Comparison of ENCODE assay signal across 17 mouse cellular contexts in genomic region chr11:45222021-45222420, GRCm38 (mm10).
"Had no signal": no experiment of that assay in that cellular context is flagged by ENCODE, and none has a peak within 500 bp of the region (broad histone marks: within the 10 kb centered on the region; RNA-seq: fewer than 3 reads in every experiment).

No protein-coding gene starts in this region.

- H3K27ac ChIP-seq: lung, embryonic 15.5 days; macrophage; midbrain, embryonic 13.5 days; midbrain, embryonic 15.5 days; neural tube, embryonic 12.5 days; stomach, embryonic 15.5 days; stomach, postnatal 0 days had no signal

- DNase-seq: lung, adult 2 months; lung, postnatal 14 days; lung, postnatal 36 days; right cerebral cortex, postnatal 14 days; thymus, adult 2 months; thymus, postnatal 25 days; thymus, postnatal 4 days had no signal

- H3K4me1 ChIP-seq: lung, embryonic 15.5 days; megakaryocyte, embryonic 14.5 days; midbrain, embryonic 13.5 days; midbrain, embryonic 15.5 days; neural tube, embryonic 12.5 days; stomach, embryonic 15.5 days had no signal

- H3K4me2 ChIP-seq: lung, embryonic 15.5 days; midbrain, embryonic 11.5 days; midbrain, embryonic 13.5 days; midbrain, embryonic 15.5 days; neural tube, embryonic 12.5 days; stomach, embryonic 15.5 days had no signal

- H3K27me3 ChIP-seq: lung, embryonic 15.5 days; megakaryocyte, embryonic 14.5 days; midbrain, embryonic 13.5 days; midbrain, embryonic 15.5 days; neural tube, embryonic 12.5 days; stomach, embryonic 15.5 days had no signal

- H3K9me3 ChIP-seq: lung, embryonic 15.5 days; midbrain, embryonic 13.5 days; midbrain, embryonic 15.5 days; neural tube, embryonic 12.5 days; stomach, embryonic 15.5 days had no signal

- ATAC-seq: lung, postnatal 0 days; midbrain, embryonic 13.5 days; midbrain, embryonic 15.5 days had no signal

- H3K4me3 ChIP-seq: lung, embryonic 15.5 days; megakaryocyte, embryonic 14.5 days; midbrain, embryonic 13.5 days; midbrain, embryonic 15.5 days; neural tube, embryonic 12.5 days; stomach, embryonic 15.5 days had no signal

- H3K36me3 ChIP-seq: lung, embryonic 15.5 days; midbrain, embryonic 13.5 days; midbrain, embryonic 15.5 days; neural tube, embryonic 12.5 days; stomach, embryonic 15.5 days had no signal

- H3K9ac ChIP-seq: lung, embryonic 15.5 days; midbrain, embryonic 13.5 days; midbrain, embryonic 15.5 days; neural tube, embryonic 12.5 days; stomach, embryonic 15.5 days had no signal
